Mouse (Mus musculus): ENCODE data around the gene Slc38a9.

DNA sequence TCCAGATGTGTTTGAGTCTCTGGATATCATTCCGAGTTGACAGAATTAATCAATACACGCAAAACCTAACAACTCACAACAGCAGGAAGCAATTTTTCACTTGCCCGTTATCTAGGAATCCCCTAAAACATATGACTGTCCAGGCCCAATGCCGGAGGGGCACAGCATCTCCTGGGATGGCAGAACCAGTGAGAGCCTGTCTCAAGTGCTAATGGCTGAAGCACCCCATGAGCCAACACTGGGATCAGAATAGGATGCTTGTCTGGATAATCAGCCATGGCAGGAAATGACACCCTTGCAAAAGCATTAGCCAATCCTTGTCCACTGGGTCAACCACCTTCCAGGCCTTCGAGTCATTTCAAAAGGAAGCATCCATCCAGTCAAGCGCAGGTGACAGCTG is 79.5 kb downstream of the Slc38a9 start:
- TF ChIP-seq CTCF (IDR thresholded peaks at IDR 0.05; ENCODE audit: low read depth, low read length) (no peak), GATA1 (IDR thresholded peaks at IDR 0.05; ENCODE audit: borderline replicate concordance, low read length) (no peak), GATA2 (IDR thresholded peaks at IDR 0.05; ENCODE audit: borderline replicate concordance, low read depth, low read length) (no peak)
